Mouse (Mus musculus) embryo, embryonic 10.5 days (tissue): ENCODE results near the gene Olfr910.

Experiments used
- DNase-seq: peaks from one replicate; pipeline ENCODE4 v3.0.0-alpha.2; 2015; ENCODE audit warnings: low spot score

Gene Olfr910

DNA sequence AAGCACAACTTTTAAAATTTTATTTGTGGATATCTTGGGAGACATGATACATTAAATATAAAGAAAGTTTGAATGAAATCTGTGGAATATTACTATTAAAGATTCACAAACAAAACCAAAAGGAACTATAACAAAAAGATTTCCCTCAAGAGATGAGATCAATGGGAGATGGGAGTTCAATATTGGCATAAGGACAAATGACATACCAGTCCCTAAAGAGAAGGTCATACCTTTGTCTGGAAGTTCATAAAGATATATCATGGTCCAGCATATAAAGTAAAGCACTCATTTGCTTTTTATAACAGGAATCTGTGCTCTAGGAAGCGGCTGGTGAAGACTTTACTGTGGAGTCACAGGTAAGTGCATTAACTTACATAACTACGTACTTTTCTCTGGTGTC lies at the start of gene Olfr910:
Olfr910 (plus strand) TSS at position 301 of the 400 bp plus-strand sequence.
- DNase-seq, result no peak

DNA sequence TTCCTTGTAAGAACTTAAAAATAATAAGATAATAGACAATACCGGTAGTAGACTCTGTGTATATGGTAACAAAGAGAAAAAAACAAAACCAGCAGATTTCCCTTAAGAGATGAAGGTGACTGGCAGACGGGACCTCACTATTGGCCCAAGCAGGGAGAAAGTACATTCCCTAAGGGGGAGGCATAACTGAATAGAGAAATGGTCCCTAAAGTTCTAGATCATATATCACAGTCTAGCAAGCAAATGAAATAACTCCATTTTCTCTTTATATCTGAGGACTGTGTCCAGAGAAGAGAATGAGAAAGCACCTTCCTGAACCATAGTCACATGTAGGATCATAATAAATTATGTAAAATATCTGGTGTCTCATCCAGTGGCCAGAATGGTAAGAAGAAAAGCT lies 42.1 kb upstream of the Olfr910 start, which contains the start of gene Olfr907:
Olfr907 (plus strand) TSS at position 301 of the 400 bp plus-strand sequence.
- DNase-seq, result no peak

DNA sequence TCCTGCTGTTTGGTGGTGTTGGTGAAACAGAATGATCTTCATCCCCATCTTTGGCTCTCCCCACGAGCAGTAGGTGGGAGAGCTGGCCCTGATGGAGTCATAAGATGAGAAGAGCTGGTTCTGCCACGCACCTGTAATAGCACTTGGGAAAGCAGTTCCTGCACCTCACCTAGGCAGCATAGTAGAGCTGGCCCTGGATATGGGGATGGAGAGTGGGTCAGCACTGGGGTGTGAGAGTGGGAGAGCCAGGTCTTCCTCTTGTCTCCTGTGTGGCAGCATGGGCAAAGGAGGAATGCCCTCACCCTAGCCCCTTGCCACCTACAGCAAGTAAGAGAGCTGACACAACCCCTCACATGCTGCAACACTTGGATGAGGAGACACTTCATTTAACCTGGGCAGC lies 25.3 kb upstream of the Olfr910 start:
- no peak for DNase-seq

DNA sequence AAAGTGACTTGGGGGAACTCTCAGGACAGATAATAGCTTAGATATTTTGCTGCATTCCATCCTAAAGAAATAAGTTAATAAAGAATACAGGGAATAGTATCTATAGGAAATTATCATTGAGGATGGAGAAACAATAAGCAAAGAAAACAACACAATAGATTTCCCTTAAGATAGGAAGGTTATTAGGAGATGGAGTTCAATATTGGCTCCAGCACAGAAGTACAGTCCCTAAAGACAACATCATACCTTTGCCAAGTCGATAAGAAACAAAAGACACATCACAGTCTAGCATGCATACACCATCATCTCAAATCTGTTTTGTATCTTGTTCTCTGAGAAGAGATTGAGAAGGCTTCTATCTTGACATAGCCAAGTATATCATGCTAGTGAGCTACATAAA lies 16.4 kb upstream of the Olfr910 start, which contains the start of gene Olfr911-ps1:
Olfr911-ps1 (plus strand) TSS at position 301 of the 400 bp plus-strand sequence.
- no peak for DNase-seq

DNA sequence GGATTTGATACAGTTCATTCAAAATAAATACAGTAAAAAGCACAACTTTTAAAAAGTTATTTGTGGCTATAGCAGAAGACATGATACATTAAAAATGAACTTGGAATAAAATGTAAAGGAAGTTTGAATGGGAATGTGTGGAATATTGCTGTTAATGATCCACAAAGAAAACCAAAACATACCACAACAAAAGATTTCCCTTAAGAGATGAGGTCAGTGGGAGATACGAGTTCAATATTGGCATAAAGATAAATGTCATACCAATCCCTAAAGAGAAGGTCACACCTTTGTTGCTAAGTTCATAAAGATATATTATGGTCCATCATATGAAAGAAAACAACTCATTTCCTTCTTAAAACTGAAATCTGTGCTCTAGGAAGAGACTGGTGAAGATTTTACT lies 42.2 kb downstream of the Olfr910 start, which contains the start of gene Olfr912:
Olfr912 (plus strand) TSS at position 301 of the 400 bp plus-strand sequence.
- no peak for DNase-seq
